8 mouse cellular contexts compared by ENCODE assay signal in genomic region chr11:19919460-19919784, GRCm38 (mm10). TPM values are rescaled to one million over a fixed set of nuclear protein-coding genes. Genes with fewer than 3 reads are reported as not detected.
DNase-seq lines count a peak whose midpoint lies in the region; ATAC-seq lines count a peak whose summit lies in the region.

No protein-coding gene starts in this region.

- peak overlapping the region; percentile 88 for H3K4me2 ChIP-seq in heart, embryonic 15.5 days
- H3K4me2 ChIP-seq in midbrain, embryonic 12.5 days (replicated peaks): peak overlapping the region; percentile 71

- H3K4me3 ChIP-seq in heart, embryonic 15.5 days: peak overlapping the region; percentile 73
- H3K4me3 ChIP-seq in midbrain, embryonic 12.5 days: peak overlapping the region; percentile 63

- peak overlapping the region; percentile 87 for H3K27ac ChIP-seq in heart, embryonic 15.5 days
- peak overlapping the region; percentile 74 for H3K27ac ChIP-seq in midbrain, embryonic 12.5 days (replicated peaks)

- H3K4me1 ChIP-seq in heart, embryonic 15.5 days (replicated peaks): peaks cover 25% of the 10 kb centered on the region
- peaks cover 32% of the 10 kb centered on the region for H3K4me1 ChIP-seq in midbrain, embryonic 12.5 days

- H3K36me3 ChIP-seq in heart, embryonic 15.5 days: no peaks in the 10 kb centered on the region
- H3K36me3 ChIP-seq in midbrain, embryonic 12.5 days: no peaks in the 10 kb centered on the region

- 0 out of 2 replicates have a peak overlapping the region, but pooled peaks have one; percentile 73 for H3K9ac ChIP-seq in heart, embryonic 15.5 days
- peak overlapping the region; percentile 61 for H3K9ac ChIP-seq in midbrain, embryonic 12.5 days (replicated peaks)

- H3K9me3 ChIP-seq in heart, embryonic 15.5 days (replicated peaks): no peaks in the 10 kb centered on the region
- no peaks in the 10 kb centered on the region for H3K9me3 ChIP-seq in midbrain, embryonic 12.5 days

- no peaks in the 10 kb centered on the region for H3K27me3 ChIP-seq in heart, embryonic 15.5 days
- peaks cover 28% of the 10 kb centered on the region for H3K27me3 ChIP-seq in midbrain, embryonic 12.5 days

- WGBS in heart, embryonic 15.5 days: 11% methylated on average over 6 of the region's 6 CpGs
- 0% methylated on average over 6 of the region's 6 CpGs for WGBS in midbrain, embryonic 12.5 days

- no peak for ATAC-seq in heart, embryonic 15.5 days (replicated peaks; ENCODE audit: insufficient number of reproducible peaks, insufficient read depth, low FRiP score, low read depth)
- no peak for ATAC-seq in midbrain, embryonic 12.5 days (ENCODE audit: low FRiP score, low read depth)

- peak; percentile 37 for DNase-seq in kidney, adult 11 months
- DNase-seq in kidney, adult 18-20 months: no peak
- DNase-seq in adrenal gland, postnatal 25 days: peak; percentile 22
- peak; percentile 31 to 45 for DNase-seq in kidney, postnatal 36 days
- no peak for DNase-seq in layer of hippocampus, adult 9-11 months
- no peak for DNase-seq in frontal cortex, postnatal 14 days (ENCODE audit: low spot score in 2 of 2)

RNA-seq across cellular contexts. Expression of gene Spred2, which starts 4.8 kb away (rescaled TPM):
- 30.1 and 34.5 TPM in 2 replicates for total RNA-seq in adrenal gland, postnatal 25 days (2021)
- 4.6 and 5.3 TPM in 2 replicates for polyA plus RNA-seq in heart, embryonic 15.5 days (2015; fragmentation: Nextera tagmentation; extraction: Ambion mirVana)
- polyA plus RNA-seq in midbrain, embryonic 12.5 days (2016; fragmentation: Nextera tagmentation; extraction: Ambion mirVana): 5.6 and 7.5 TPM in 2 replicates

Comparison
In these comparisons a context has a peak if more than half of its experiments do, and no peak if none do; other contexts are left out.
1. DNase-seq: peak in kidney, adult 11 months (single experiment), adrenal gland, postnatal 25 days (single experiment) and kidney, postnatal 36 days (2 of 2); none in kidney, adult 18-20 months (single experiment), layer of hippocampus, adult 9-11 months (single experiment) and frontal cortex, postnatal 14 days (0 of 2).